Mouse (Mus musculus) heart, postnatal 25 days (tissue): ENCODE measurements around the gene Actn4. TPM values are rescaled to one million over a fixed set of nuclear protein-coding genes. Genes with fewer than 3 reads are reported as not detected.

Source experiments
- DNase-seq: peaks from one replicate; pipeline ENCODE4 v3.0.0; 2022; ENCODE audit warnings: low spot score
- intact Hi-C: fragments of 180-260 bp; cut with DNase I; formaldehyde crosslinking; loops from one replicate; pipeline ENCODE4 v1.15.1; 2025
- total RNA-seq, 2 experiments: library from RNA; stranded (reverse); gene quantifications; 2 replicates each; pipeline ENCODE4 v1.2.3; 2021

Gene Actn4
- total RNA-seq, 2 experiments from 2014 or later = 77.0 to 101 TPM

DNA sequence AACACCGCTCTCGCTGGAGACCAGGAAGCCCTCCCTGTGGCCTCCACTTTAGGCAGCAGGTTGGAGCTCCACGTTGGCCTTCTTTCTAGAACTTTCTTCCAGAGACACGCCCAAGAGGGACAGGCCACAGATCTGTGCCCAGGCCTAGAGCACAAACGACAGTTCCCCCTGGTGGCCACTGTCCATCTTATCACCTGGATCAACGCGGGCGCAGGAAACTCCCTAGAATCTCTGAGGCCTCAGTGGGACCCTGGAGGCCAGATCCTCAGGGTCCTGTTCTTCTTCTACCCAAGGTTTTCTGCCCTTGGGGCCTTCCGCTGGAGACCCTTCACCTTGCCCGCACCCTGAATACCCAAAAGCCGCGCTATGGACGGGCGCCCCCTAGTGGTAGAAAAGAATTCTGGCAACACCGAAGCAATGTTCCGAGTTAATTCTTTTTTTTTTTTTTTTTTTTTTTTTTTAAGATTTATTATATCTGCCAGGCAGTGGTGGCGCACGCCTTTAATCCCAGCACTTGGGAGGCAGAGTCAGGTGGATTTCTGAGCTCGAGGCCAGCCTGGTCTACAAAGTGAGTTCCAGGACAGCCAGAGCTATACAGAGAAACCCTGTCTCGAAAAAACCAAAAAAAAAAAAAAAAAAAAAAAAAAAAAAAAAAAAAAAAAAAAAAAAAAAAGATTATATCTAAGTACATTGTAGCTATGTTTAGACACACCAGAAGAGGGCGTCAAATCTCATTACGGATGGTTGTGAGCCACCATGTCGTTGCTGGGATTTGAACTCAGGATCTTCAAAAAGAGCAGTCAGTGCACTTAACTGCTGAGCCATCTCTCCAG, 94.4 kb downstream of the Actn4 start:
- intact Hi-C loops = loop anchor here (1.0 to 10.0 kb wide), 3 partner anchors 35 to 167 kb away; partner anchors contain the start of gene Lgals4
- DNase-seq = peak; percentile 41

- intact Hi-C loops = loop anchor here (1.0 to 10.0 kb wide), 4 partner anchors 35 to 168 kb away; partner anchors contain the start of gene Lgals4
- DNase-seq = no peak
Measured at GRCm38 (mm10) chr7:28866769-28867507, 95.2 kb downstream of the Actn4 start.

GRCm38 (mm10) chr7:28865481-28866300, 96.4 kb downstream of the Actn4 start:
- peak; percentile 72 for DNase-seq
- intact Hi-C loops = loop anchor here (1.0 to 10.0 kb wide), 3 partner anchors 33 to 169 kb away; partner anchors contain the start of gene Lgals4

DNA sequence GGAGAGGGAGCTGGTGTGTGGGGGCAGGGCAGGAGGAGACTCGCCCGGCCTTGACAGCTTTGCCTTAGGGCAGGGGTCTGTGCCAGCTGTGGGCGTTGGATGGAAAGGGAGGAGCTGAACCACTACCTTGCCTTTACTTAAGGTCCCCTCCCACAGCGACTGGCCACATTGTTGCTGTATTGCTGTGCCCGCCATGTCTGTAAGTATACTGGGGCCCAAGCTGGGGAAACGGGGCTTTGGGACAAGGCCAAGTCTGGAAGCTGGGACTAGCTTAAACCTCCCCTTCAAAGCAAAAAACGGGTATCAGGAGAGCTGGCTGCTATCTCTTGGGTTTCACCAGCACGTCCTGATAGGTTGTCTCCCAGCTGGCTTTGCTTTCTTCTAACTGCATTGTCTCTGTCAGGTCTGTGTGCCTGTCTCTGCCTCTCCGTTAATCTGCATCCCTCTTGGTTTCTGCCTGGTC, 97.8 kb downstream of the Actn4 start:
- DNase-seq = no peak
- intact Hi-C loops = loop anchor here (10.0 kb wide), 1 partner anchor 170 kb away; no protein-coding TSS in a partner anchor

- no peak for DNase-seq
- intact Hi-C loops = loop anchor here (10.0 kb wide), 1 partner anchor 171 kb away; no protein-coding TSS in a partner anchor
Measured at GRCm38 (mm10) chr7:28863540-28863939, 98.6 kb downstream of the Actn4 start, which contains the start of gene Lgals7. Lgals7 (plus strand) TSS chr7:28863853.

DNA sequence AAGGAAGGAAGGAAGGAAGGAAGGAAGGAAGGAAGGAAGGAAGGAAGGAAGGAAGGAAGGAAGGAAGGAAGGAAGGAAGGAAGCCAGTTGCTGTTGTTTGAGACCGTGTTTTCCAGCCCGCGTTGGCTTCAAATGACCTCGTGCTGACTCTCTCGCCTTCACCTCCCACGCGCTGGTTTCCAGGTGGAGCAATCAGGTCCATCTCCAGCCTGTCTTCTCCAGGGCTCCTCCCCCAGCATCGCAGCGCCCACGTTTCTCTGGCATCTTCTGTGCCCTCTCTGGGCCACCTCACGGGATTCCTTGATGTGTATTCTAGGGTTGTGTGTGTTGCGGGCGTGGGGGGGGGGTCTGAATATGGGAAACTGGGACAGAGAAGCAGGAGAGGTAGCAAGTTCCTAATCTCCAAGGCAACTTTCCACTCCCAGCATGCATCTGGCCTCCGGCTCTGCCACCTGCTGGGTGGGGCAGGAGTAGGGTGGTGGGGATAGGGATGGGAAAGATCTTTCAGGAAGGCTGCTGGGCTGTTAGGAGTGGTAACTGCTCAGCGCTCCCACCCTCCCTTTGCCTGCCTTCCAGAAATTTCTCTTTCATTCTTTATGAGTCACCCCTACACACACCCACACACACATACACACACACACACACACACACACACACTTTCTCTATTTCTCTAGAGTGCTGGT, 99.2 kb downstream of the Actn4 start:
- intact Hi-C loops = loop anchor here (10.0 kb wide), 1 partner anchor 172 kb away; no protein-coding TSS in a partner anchor
- no peak for DNase-seq

- DNase-seq = no peak
- intact Hi-C loops = loop anchor here (10.0 kb wide), 1 partner anchor 174 kb away; no protein-coding TSS in a partner anchor
Measured at GRCm38 (mm10) chr7:28860898-28861297, 101.2 kb downstream of the Actn4 start.

DNA sequence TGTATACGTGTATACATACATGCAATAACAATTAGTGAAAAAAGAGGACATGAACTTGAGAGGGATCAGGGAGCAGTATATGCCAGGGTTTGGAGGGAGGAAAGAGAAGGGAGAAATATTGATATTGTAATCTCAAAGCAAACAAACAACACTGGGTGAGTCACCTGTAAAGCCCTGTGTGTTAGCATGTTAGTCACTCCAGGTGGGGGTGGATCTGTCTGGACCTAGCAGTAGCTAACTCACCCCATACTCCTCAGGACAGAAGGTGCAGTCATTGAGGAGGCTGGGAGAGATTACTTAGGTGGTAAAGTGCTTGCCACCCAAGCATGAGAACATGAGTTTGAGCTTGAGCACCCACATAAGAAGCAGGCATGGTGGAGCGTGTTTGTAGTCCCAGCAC, 102.2 kb downstream of the Actn4 start:
- no peak for DNase-seq
- intact Hi-C loops = loop anchor here (10.0 kb wide), 1 partner anchor 175 kb away; no protein-coding TSS in a partner anchor

DNA sequence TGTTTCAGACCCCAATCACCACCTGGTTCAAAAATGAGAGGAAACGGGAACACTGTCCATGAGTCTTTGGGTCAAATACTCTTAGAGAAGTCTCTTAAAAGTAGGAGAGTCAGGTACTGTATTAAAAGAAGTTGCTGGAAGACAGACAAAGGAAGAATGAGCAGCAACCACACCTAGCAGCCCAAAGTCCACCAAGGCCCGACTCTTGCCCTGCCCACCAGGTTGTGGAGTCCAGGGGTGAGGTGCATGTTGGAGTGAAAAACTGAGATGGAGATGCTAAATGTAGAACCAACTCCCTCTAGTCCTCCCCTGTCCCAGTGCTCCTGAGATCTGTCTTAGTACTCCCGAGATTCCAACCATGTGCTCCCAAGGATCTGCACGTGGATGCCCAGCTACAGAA, 111.5 kb downstream of the Actn4 start:
- no peak for DNase-seq
- intact Hi-C loops = no loop called here

GRCm38 (mm10) chr7:28849700-28850236, 112.4 kb downstream of the Actn4 start:
- intact Hi-C loops = no loop called here
- DNase-seq = no peak

DNA sequence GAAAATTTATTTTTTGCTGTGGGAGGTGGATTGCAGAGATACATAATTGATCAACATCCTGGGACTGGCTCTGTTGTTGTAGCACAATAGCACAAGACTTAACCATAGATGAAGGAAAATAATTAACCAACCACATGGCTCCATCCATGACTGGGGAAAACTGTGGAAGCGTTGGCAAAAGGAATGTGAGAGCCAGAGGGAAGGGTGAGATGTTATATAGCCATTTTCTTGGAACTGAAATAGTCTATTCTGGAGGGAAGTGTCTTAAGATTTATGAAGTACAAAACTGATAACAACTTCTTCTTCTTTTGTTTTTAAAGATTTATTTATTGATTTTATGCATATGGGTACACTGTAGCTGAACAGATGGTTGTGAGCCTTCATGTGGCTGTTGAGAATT, 114.9 kb downstream of the Actn4 start:
- no peak for DNase-seq
- intact Hi-C loops = no loop called here

Other genes with a start within 250 kb of the Actn4 start
- under 1 TPM; 0.36 to 0.92 TPM for gene Fbxo17, start 245.5 kb downstream of the Actn4 start, total RNA-seq
- gene Mrps12, start 220.5 kb downstream of the Actn4 start, total RNA-seq = 10 to 100 TPM; 56.7 to 60.6 TPM
- gene Sars2, start 220.3 kb downstream of the Actn4 start, total RNA-seq = 10 to 100 TPM; 15.4 to 15.7 TPM
- not detected for gene Ccer2, start 206.2 kb downstream of the Actn4 start, total RNA-seq
- 10 to 100 TPM; 80.0 to 80.2 TPM for gene Sirt2, start 195.6 kb downstream of the Actn4 start, total RNA-seq
- gene Nfkbib, start 194.8 kb downstream of the Actn4 start, total RNA-seq = 10 to 100 TPM; 22.1 to 22.9 TPM
- gene Rinl, start 173.4 kb downstream of the Actn4 start, total RNA-seq = 1 to 10 TPM; 1.5 to 2.2 TPM
- 100 to 1,000 TPM; 225 to 270 TPM for gene Hnrnpl, start 153.8 kb downstream of the Actn4 start, total RNA-seq
- 1,000 to 10,000 TPM; 1,337 to 1,520 TPM for gene Ech1, start 137.1 kb downstream of the Actn4 start, total RNA-seq
- gene Lgals4, start 128.5 kb downstream of the Actn4 start, total RNA-seq = 10 to 100 TPM; 28.9 to 30.7 TPM
- gene Lgals7, start 98.5 kb downstream of the Actn4 start, total RNA-seq = 1 to 10 TPM; 1.8 to 1.9 TPM
- gene Capn12, start 80.9 kb downstream of the Actn4 start, total RNA-seq = under 1 TPM; 0.08 to 0.22 TPM
- gene Eif3k, start 19.5 kb upstream of the Actn4 start, total RNA-seq = 100 to 1,000 TPM; 148 to 164 TPM
- 1 to 10 TPM in 1 of 2 experiments, under 1 TPM in 1; 0.44 to 1.3 TPM for gene Map4k1, start 19.7 kb upstream of the Actn4 start, total RNA-seq
- gene Ryr1, start 162.8 kb upstream of the Actn4 start, total RNA-seq = not detected
- 1 to 10 TPM; 1.4 TPM for gene Rasgrp4, start 172.5 kb upstream of the Actn4 start, total RNA-seq
- 10 to 100 TPM; 11.2 to 11.4 TPM for gene Fam98c, start 193.9 kb upstream of the Actn4 start, total RNA-seq
- gene Ggn, start 207.9 kb upstream of the Actn4 start, total RNA-seq = under 1 TPM; 0.39 to 0.45 TPM
- under 1 TPM; 0.36 to 0.49 TPM for gene Spred3, start 208.1 kb upstream of the Actn4 start, total RNA-seq
- 100 to 1,000 TPM; 118 to 125 TPM for gene Psmd8, start 218.4 kb upstream of the Actn4 start, total RNA-seq